Mouse (Mus musculus) T-helper 1 cell (primary cell): ENCODE results near the gene Mrpl4.

ENCODE experiments used
- in situ Hi-C: fragments of 300-600 bp; cut with MboI, MseI; formaldehyde crosslinking; loops from one replicate; pipeline ENCODE4 v1.15.1; 2025; ENCODE audit warnings: high pct_unique_total_duplicates

The Mrpl4 gene

GRCm38 (mm10) chr9:21016331-21017176 lies 14.0 kb downstream of the Mrpl4 start:
- in situ Hi-C loops: no loop called here

GRCm38 (mm10) chr9:21017177-21017575 lies 14.6 kb downstream of the Mrpl4 start:
- in situ Hi-C loops: no loop called here

GRCm38 (mm10) chr9:21018600-21018999 lies 16.1 kb downstream of the Mrpl4 start:
- in situ Hi-C loops: no loop called here

GRCm38 (mm10) chr9:21021363-21021762 lies 18.8 kb downstream of the Mrpl4 start:
- in situ Hi-C loops: no loop called here

GRCm38 (mm10) chr9:21022288-21022687 lies 19.8 kb downstream of the Mrpl4 start:
- in situ Hi-C loops: no loop called here

- in situ Hi-C loops: no loop called here
Measured at GRCm38 (mm10) chr9:21022726-21023125, 20.2 kb downstream of the Mrpl4 start.

- in situ Hi-C loops: no loop called here
Measured at GRCm38 (mm10) chr9:21025258-21025810, 22.8 kb downstream of the Mrpl4 start.

- in situ Hi-C loops: no loop called here
Measured at GRCm38 (mm10) chr9:21026849-21027248, 24.3 kb downstream of the Mrpl4 start.

GRCm38 (mm10) chr9:21027774-21028290 lies 25.3 kb downstream of the Mrpl4 start:
- in situ Hi-C loops: no loop called here

GRCm38 (mm10) chr9:21028560-21029110 lies 26.1 kb downstream of the Mrpl4 start:
- in situ Hi-C loops: no loop called here

GRCm38 (mm10) chr9:21029291-21030054 lies 26.9 kb downstream of the Mrpl4 start, which contains the start of gene Icam4:
Icam4 (plus strand) TSS chr9:21029373.
- in situ Hi-C loops: no loop called here

- in situ Hi-C loops: no loop called here
Measured at GRCm38 (mm10) chr9:21030055-21030600, 27.6 kb downstream of the Mrpl4 start.

GRCm38 (mm10) chr9:21030781-21031250 lies 28.3 kb downstream of the Mrpl4 start:
- in situ Hi-C loops: no loop called here

- in situ Hi-C loops: no loop called here
Measured at GRCm38 (mm10) chr9:21031251-21031895, 28.8 kb downstream of the Mrpl4 start.

- in situ Hi-C loops: no loop called here
Measured at GRCm38 (mm10) chr9:21031896-21032351, 29.4 kb downstream of the Mrpl4 start, which contains the start of gene Icam5. Icam5 (plus strand) TSS chr9:21032073.

- in situ Hi-C loops: no loop called here
Measured at GRCm38 (mm10) chr9:21032491-21032890, 30.0 kb downstream of the Mrpl4 start.

GRCm38 (mm10) chr9:21033136-21033535 lies 30.6 kb downstream of the Mrpl4 start:
- in situ Hi-C loops: no loop called here

GRCm38 (mm10) chr9:21034481-21035085 lies 32.0 kb downstream of the Mrpl4 start:
- in situ Hi-C loops: no loop called here

GRCm38 (mm10) chr9:21035586-21035985 lies 33.0 kb downstream of the Mrpl4 start:
- in situ Hi-C loops: no loop called here

GRCm38 (mm10) chr9:21036161-21036560 lies 33.6 kb downstream of the Mrpl4 start:
- in situ Hi-C loops: no loop called here
